Comparison of ENCODE assay signal across 12 mouse cellular contexts in the genomic region with DNA sequence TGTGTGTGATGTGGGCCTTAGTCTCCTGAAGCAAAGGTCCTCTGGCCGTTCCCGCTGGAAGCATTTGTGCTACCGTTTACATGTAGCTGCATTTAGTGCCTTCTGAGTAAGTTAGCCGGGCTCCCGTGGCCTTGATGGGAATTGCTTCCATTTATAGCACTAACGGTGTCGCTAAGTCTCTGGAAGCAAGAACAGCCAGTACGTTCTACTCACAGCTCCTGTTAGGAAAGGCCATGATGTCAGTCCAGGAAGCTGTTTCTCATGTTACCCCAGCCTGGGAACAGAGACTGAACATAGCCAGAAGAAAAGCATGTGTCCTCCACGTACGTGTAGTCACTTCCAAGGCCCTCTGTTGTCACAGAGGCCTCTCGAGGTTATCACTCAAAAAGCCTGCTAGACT.
DNase-seq lines count a peak whose midpoint lies in the region; ATAC-seq and TF ChIP-seq lines count a peak whose summit lies in the region.
"Had no signal": no experiment of that assay in that cellular context is flagged by ENCODE, and none has a peak within 500 bp of the region (broad histone marks: within the 10 kb centered on the region; RNA-seq: fewer than 3 reads in every experiment).

No protein-coding gene starts in this region.

- H3K9me3 ChIP-seq in intestine, embryonic 16.5 days (ENCODE audit: control insufficient read depth, low read length) = no peaks in the 10 kb centered on the region
- H3K9me3 ChIP-seq in intestine, postnatal 0 days (ENCODE audit: control insufficient read depth) = no peaks in the 10 kb centered on the region
- H3K9me3 ChIP-seq in limb, embryonic 12.5 days = peaks cover 4% of the 10 kb centered on the region
- H3K9me3 ChIP-seq: forebrain, embryonic 12.5 days had no signal

- TF ChIP-seq CTCF in intestine, postnatal 0 days (IDR thresholded peaks at IDR 0.05; ENCODE audit: low read depth) = no peak
- TF ChIP-seq CTCF in heart, adult 2 months (IDR thresholded peaks at IDR 0.05) = no peak

- peak; percentile 55 for DNase-seq in adrenal gland, postnatal 14 days
- peak in 1 of 2 experiments; percentile 41 for DNase-seq in heart, adult 2 months
- no peak for DNase-seq in spleen, postnatal 14 days (ENCODE audit: low spot score in 2 of 2)
- no peak for DNase-seq in layer of hippocampus, adult 11-12 months (ENCODE audit: low spot score)
- no peak for DNase-seq in MN1 (ENCODE audit: low spot score)
- DNase-seq: cerebellum, postnatal 25 days had no signal

- H3K79me2 ChIP-seq in heart, adult 2 months (replicated peaks; ENCODE audit: control insufficient read depth, insufficient read depth, low read length) = no peaks in the 10 kb centered on the region

- no peaks in the 10 kb centered on the region for H3K27me3 ChIP-seq in intestine, embryonic 16.5 days (replicated peaks; ENCODE audit: control insufficient read depth, insufficient read depth, low read length)
- H3K27me3 ChIP-seq in intestine, postnatal 0 days (replicated peaks; ENCODE audit: control insufficient read depth, insufficient read depth, low read length) = no peaks in the 10 kb centered on the region
- H3K27me3 ChIP-seq in heart, adult 2 months (ENCODE audit: control insufficient read depth, insufficient read depth, low read length) = no peaks in the 10 kb centered on the region
- H3K27me3 ChIP-seq in limb, embryonic 12.5 days = no peaks in the 10 kb centered on the region
- H3K27me3 ChIP-seq: forebrain, embryonic 12.5 days had no signal

- no peak overlapping the region for H3K4me3 ChIP-seq in intestine, embryonic 16.5 days (ENCODE audit: low read length)
- no peak overlapping the region for H3K4me3 ChIP-seq in intestine, postnatal 0 days (ENCODE audit: low read depth, low read length)
- H3K4me3 ChIP-seq in heart, adult 2 months = no peak overlapping the region
- H3K4me3 ChIP-seq in limb, embryonic 12.5 days (replicated peaks) = no peak overlapping the region
- H3K4me3 ChIP-seq: forebrain, embryonic 12.5 days had no signal

- H3K9ac ChIP-seq in intestine, embryonic 16.5 days (ENCODE audit: low read depth, low read length) = no peak overlapping the region
- H3K9ac ChIP-seq in intestine, postnatal 0 days (ENCODE audit: low read depth, low read length) = no peak overlapping the region
- H3K9ac ChIP-seq in heart, adult 2 months (ENCODE audit: low read depth, low read length) = no peak overlapping the region
- no peak overlapping the region for H3K9ac ChIP-seq in limb, embryonic 12.5 days (replicated peaks)
- H3K9ac ChIP-seq: forebrain, embryonic 12.5 days had no signal

- ATAC-seq in intestine, embryonic 16.5 days = peak; percentile 28
- no peak for ATAC-seq in intestine, postnatal 0 days
- ATAC-seq in limb, embryonic 12.5 days (ENCODE audit: insufficient number of reproducible peaks, insufficient read depth, low FRiP score, low TSS enrichment, low read depth) = no peak
- ATAC-seq: activated CD4-positive, CD25-positive, alpha-beta regulatory T cell, adult 4 months had no signal

- TF ChIP-seq POLR2A in heart, adult 2 months (IDR thresholded peaks at IDR 0.05; ENCODE audit: insufficient read depth, low read depth, low read length) = peak; percentile 35; the same call in 1 of the 2 replicates

- WGBS in intestine, embryonic 16.5 days = 42% methylated on average over 11 of the region's 11 CpGs
- WGBS in intestine, postnatal 0 days = 38% methylated on average over 11 of the region's 11 CpGs
- WGBS in heart, adult 2 months = 23% methylated on average over 11 of the region's 11 CpGs
- 51% methylated on average over 11 of the region's 11 CpGs for WGBS in limb, embryonic 12.5 days

- intact Hi-C loops in heart, adult 2 months (cut with DNase I) = loop anchor here (2.0 kb wide), 1 partner anchor 247 kb away; no protein-coding TSS in a partner anchor

- TF ChIP-seq EP300 in heart, adult 2 months (IDR thresholded peaks at IDR 0.05; ENCODE audit: insufficient read depth, low read depth, low read length) = peak; percentile 65; the same call in 1 of the 2 replicates

- H3K36me3 ChIP-seq in intestine, embryonic 16.5 days (ENCODE audit: control insufficient read depth, insufficient read depth, low read length) = peaks cover 3% of the 10 kb centered on the region; the same call in 1 of the 2 replicates
- peaks cover 25% of the 10 kb centered on the region for H3K36me3 ChIP-seq in intestine, postnatal 0 days (ENCODE audit: control insufficient read depth, insufficient read depth)
- no peaks in the 10 kb centered on the region for H3K36me3 ChIP-seq in heart, adult 2 months (ENCODE audit: control insufficient read depth, insufficient read depth, low read length)
- H3K36me3 ChIP-seq in limb, embryonic 12.5 days = peaks cover 76% of the 10 kb centered on the region

- no peak overlapping the region for H3K4me2 ChIP-seq in intestine, embryonic 16.5 days (ENCODE audit: low read depth, low read length)
- H3K4me2 ChIP-seq in intestine, postnatal 0 days (replicated peaks; ENCODE audit: low read depth) = no peak overlapping the region
- H3K4me2 ChIP-seq in limb, embryonic 12.5 days = no peak overlapping the region
- H3K4me2 ChIP-seq: forebrain, embryonic 12.5 days had no signal

- no peaks in the 10 kb centered on the region for H3K4me1 ChIP-seq in intestine, embryonic 16.5 days (ENCODE audit: control insufficient read depth, insufficient read depth, low read length)
- H3K4me1 ChIP-seq in intestine, postnatal 0 days (replicated peaks; ENCODE audit: control insufficient read depth, insufficient read depth, low read length) = no peaks in the 10 kb centered on the region
- peaks cover 7% of the 10 kb centered on the region for H3K4me1 ChIP-seq in heart, adult 2 months (ENCODE audit: control insufficient read depth, insufficient read depth, low read length)
- H3K4me1 ChIP-seq in limb, embryonic 12.5 days (replicated peaks) = peaks cover 16% of the 10 kb centered on the region
- H3K4me1 ChIP-seq: forebrain, embryonic 12.5 days had no signal

- 0 out of 2 replicates have a peak overlapping the region, but pooled peaks have one; percentile 9 for H3K27ac ChIP-seq in intestine, embryonic 16.5 days (ENCODE audit: low read length)
- no peak overlapping the region for H3K27ac ChIP-seq in intestine, postnatal 0 days (ENCODE audit: low read depth, low read length)
- peak overlapping the region; percentile 63 for H3K27ac ChIP-seq in heart, adult 2 months
- H3K27ac ChIP-seq in limb, embryonic 12.5 days = peak overlapping the region; percentile 60
- H3K27ac ChIP-seq: forebrain, embryonic 12.5 days; macrophage had no signal
